Mouse (Mus musculus): ENCODE measurements at regions not wholly inside any gene's neighbourhood (a gene's known extent, or its start where the extent isn't known, plus 50 kb on each side); places are given as distances from the start of the nearest gene placed in this dataset.

- DNase-seq, result no peak
Measured at GRCm38 (mm10) chr8:115425360-115425759, 282.2 kb downstream of the Maf start.

- DNase-seq, result no peak
Measured at GRCm38 (mm10) chr8:115423682-115424081, 283.9 kb downstream of the Maf start.

- DNase-seq, result no peak
Measured at GRCm38 (mm10) chr8:115423056-115423455, 284.5 kb downstream of the Maf start.

GRCm38 (mm10) chr8:115420536-115420935 lies 287.1 kb downstream of the Maf start:
- DNase-seq, result no peak

GRCm38 (mm10) chr8:115420131-115420530 lies 287.5 kb downstream of the Maf start:
- no peak for DNase-seq

- no peak for DNase-seq
Measured at GRCm38 (mm10) chr8:115418056-115418455, 289.5 kb downstream of the Maf start.

GRCm38 (mm10) chr8:115414061-115414473 lies 293.5 kb downstream of the Maf start:
- DNase-seq, result peak; percentile 13

GRCm38 (mm10) chr8:115411756-115412155 lies 295.8 kb downstream of the Maf start:
- DNase-seq, result no peak

- no peak for DNase-seq
Measured at GRCm38 (mm10) chr8:115411061-115411460, 296.5 kb downstream of the Maf start.

- DNase-seq, result no peak
Measured at GRCm38 (mm10) chr8:115410191-115410590, 297.4 kb downstream of the Maf start.

- no peak for DNase-seq
Measured at GRCm38 (mm10) chr8:115407535-115407934, 300.1 kb downstream of the Maf start.

- no peak for DNase-seq
Measured at GRCm38 (mm10) chr8:115403601-115404000, 304.0 kb downstream of the Maf start.

- DNase-seq, result peak; percentile 51
Measured at GRCm38 (mm10) chr8:115402471-115403197, 305.0 kb downstream of the Maf start.
